Mouse (Mus musculus): ENCODE results near the gene Mtrr.

The Mtrr gene

GRCm38 (mm10) chr13:68568548-68568947 is 13.4 kb downstream of the Mtrr start:
- DNase-seq (ENCODE audit: low read depth, low spot score), result no peak

DNA sequence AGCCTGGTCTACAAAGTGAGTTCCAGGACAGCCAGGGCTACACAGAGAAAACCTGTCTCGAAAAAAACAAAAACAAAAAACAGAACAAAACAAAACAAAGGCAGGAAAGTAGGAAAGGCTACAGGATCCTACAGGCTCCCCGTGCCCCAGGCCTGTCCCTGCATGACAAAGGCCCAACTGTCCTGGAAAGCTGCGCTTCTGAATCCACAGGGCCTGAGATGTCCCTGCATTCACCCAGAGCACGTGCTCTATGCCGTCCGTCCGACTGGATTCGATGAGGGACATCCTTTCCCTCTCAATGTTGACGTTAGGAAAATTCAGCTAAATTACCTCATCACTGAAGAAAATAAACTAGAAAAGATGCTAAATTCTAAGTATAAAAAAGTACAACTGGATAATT is 13.8 kb downstream of the Mtrr start:
- no peak for DNase-seq (ENCODE audit: low read depth, low spot score)

GRCm38 (mm10) chr13:68553391-68553790 is 28.6 kb downstream of the Mtrr start:
- peak; percentile 61 for DNase-seq (ENCODE audit: low read depth, low spot score)

Data from brain, adult 2 months (tissue).